Mouse (Mus musculus) heart, adult 2 months (tissue): ENCODE data around the gene Lrrc38.

Experiments
- CTCF ChIP-seq: fragments of 200-600 bp; IDR thresholded peaks from 2 replicates; pipeline ENCODE4 v1.8.1; 2022; ENCODE audit warnings: antibody characterized with exemption, mild to moderate bottlenecking, moderate library complexity
- EP300 ChIP-seq: fragments of 200-500 bp; IDR thresholded peaks from 2 replicates; pipeline ENCODE4 v1.6.1; 2011; ENCODE audit warnings: low read depth, low read length, control low read depth; ENCODE audit not compliant: insufficient read depth
- POLR2A ChIP-seq: fragments of 200-500 bp; IDR thresholded peaks from 2 replicates; pipeline ENCODE4 v1.6.1; 2011; ENCODE audit warnings: mild to moderate bottlenecking, low read depth, low read length, control low read depth; ENCODE audit not compliant: insufficient read depth

GRCm38 (mm10) chr4:143331787-143332186 lies 17.8 kb upstream of the Lrrc38 start:
- TF ChIP-seq CTCF (no peak), EP300 (no peak), POLR2A (no peak)
